In the genomic region with DNA sequence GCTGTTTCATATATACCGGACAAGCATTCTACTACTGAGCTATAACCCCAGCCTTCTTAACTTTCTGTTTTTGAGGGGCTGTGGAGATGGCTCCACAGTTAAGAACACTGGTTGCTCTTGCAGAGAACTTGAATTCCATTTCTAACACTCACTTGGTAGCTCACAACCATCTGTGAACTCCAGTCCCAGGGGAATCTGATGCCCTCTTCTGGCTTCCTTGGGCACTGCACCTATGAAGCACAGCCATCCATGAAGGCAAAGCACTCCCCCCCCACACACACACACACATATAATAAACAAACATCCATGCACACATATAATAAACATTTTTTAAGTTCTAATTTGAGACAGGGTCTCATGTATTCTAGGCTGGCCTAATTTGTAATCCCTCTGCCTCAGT, we compare ENCODE assay signal across 10 mouse cellular contexts. TPM values are rescaled to one million over a fixed set of nuclear protein-coding genes. Genes with fewer than 3 reads are reported as not detected.
DNase-seq lines count a peak whose midpoint lies in the region; ATAC-seq and TF ChIP-seq lines count a peak whose summit lies in the region.
"Had no signal": no experiment of that assay in that cellular context is flagged by ENCODE, and none has a peak within 500 bp of the region (broad histone marks: within the 10 kb centered on the region; RNA-seq: fewer than 3 reads in every experiment).

No protein-coding gene starts in this region.

- no peaks in the 10 kb centered on the region for H3K9me3 ChIP-seq in heart, postnatal 0 days (replicated peaks; ENCODE audit: control insufficient read depth, low read length)
- H3K9me3 ChIP-seq in heart, embryonic 12.5 days (replicated peaks): no peaks in the 10 kb centered on the region
- H3K9me3 ChIP-seq in midbrain, postnatal 0 days (ENCODE audit: low read length): no peaks in the 10 kb centered on the region
- H3K9me3 ChIP-seq: embryonic facial prominence, embryonic 13.5 days; lung, embryonic 15.5 days had no signal

- WGBS in heart, postnatal 0 days: 72% methylated on average over 1 of the region's 1 CpGs
- WGBS in heart, embryonic 12.5 days: 83% methylated on average over 1 of the region's 1 CpGs
- WGBS in midbrain, postnatal 0 days: 93% methylated on average over 1 of the region's 1 CpGs
- WGBS in thymus, adult 2 months: 95% methylated on average over 1 of the region's 1 CpGs

- no peaks in the 10 kb centered on the region for H3K79me3 ChIP-seq in C2C12 (ENCODE audit: low read depth)

- no peaks in the 10 kb centered on the region for H3K36me3 ChIP-seq in heart, postnatal 0 days (replicated peaks; ENCODE audit: control insufficient read depth, insufficient read depth, low read length)
- H3K36me3 ChIP-seq in heart, embryonic 12.5 days: no peaks in the 10 kb centered on the region
- H3K36me3 ChIP-seq in C2C12 (ENCODE audit: control insufficient read depth, insufficient read depth): no peaks in the 10 kb centered on the region
- no peaks in the 10 kb centered on the region for H3K36me3 ChIP-seq in midbrain, postnatal 0 days (ENCODE audit: insufficient read depth, low read length)
- H3K36me3 ChIP-seq in thymus, adult 2 months (ENCODE audit: control insufficient read depth, insufficient read depth, low read length): no peaks in the 10 kb centered on the region
- H3K36me3 ChIP-seq: embryonic facial prominence, embryonic 13.5 days; lung, embryonic 15.5 days had no signal

- no peak overlapping the region for H3ac ChIP-seq in C2C12 (ENCODE audit: control insufficient read depth, insufficient read length, low read depth)

- TF ChIP-seq CTCF in heart, postnatal 0 days (IDR thresholded peaks at IDR 0.05; ENCODE audit: low read depth): peak; percentile 67
- TF ChIP-seq CTCF in C2C12 (IDR thresholded peaks at IDR 0.05; ENCODE audit: control insufficient read depth, insufficient read depth, insufficient read length): peak; percentile 41
- peak; percentile 83 for TF ChIP-seq CTCF in midbrain, postnatal 0 days (IDR thresholded peaks at IDR 0.05)
- no peak for TF ChIP-seq CTCF in thymus, adult 2 months (IDR thresholded peaks at IDR 0.05; ENCODE audit: borderline replicate concordance, control insufficient read depth, extremely low read depth, insufficient read depth, low read length, poor library complexity)

- H3K79me2 ChIP-seq in C2C12 (ENCODE audit: control insufficient read depth, insufficient read depth): no peaks in the 10 kb centered on the region

- no peaks in the 10 kb centered on the region for H3K27me3 ChIP-seq in heart, postnatal 0 days (ENCODE audit: control insufficient read depth, insufficient read depth, low read length)
- H3K27me3 ChIP-seq in heart, embryonic 12.5 days (replicated peaks): no peaks in the 10 kb centered on the region
- no peaks in the 10 kb centered on the region for H3K27me3 ChIP-seq in C2C12 (ENCODE audit: control insufficient read depth, insufficient read depth, insufficient read length)
- H3K27me3 ChIP-seq in midbrain, postnatal 0 days (ENCODE audit: insufficient read depth, low read length): no peaks in the 10 kb centered on the region
- no peaks in the 10 kb centered on the region for H3K27me3 ChIP-seq in thymus, adult 2 months (ENCODE audit: control insufficient read depth, insufficient read depth, low read length)
- H3K27me3 ChIP-seq: embryonic facial prominence, embryonic 13.5 days; lung, embryonic 15.5 days had no signal

- no peak overlapping the region for H3K27ac ChIP-seq in heart, postnatal 0 days (ENCODE audit: low read depth)
- no peak overlapping the region for H3K27ac ChIP-seq in heart, embryonic 12.5 days (ENCODE audit: poor library complexity, severe bottlenecking)
- no peak overlapping the region for H3K27ac ChIP-seq in midbrain, postnatal 0 days (ENCODE audit: low read depth, low read length)
- no peak overlapping the region for H3K27ac ChIP-seq in thymus, adult 2 months (ENCODE audit: control insufficient read depth, insufficient read depth, low read length)
- H3K27ac ChIP-seq: embryonic facial prominence, embryonic 13.5 days; lung, embryonic 15.5 days had no signal

- TF ChIP-seq EP300 in heart, postnatal 0 days (IDR thresholded peaks at IDR 0.05; ENCODE audit: low read depth): no peak

- TF ChIP-seq POLR2A in thymus, adult 2 months (IDR thresholded peaks at IDR 0.05; ENCODE audit: control insufficient read depth, extremely low read depth, insufficient read depth, low read length, poor library complexity): no peak

- H3K4me3 ChIP-seq in heart, postnatal 0 days (ENCODE audit: low read depth, low read length): no peak overlapping the region
- no peak overlapping the region for H3K4me3 ChIP-seq in heart, embryonic 12.5 days
- no peak overlapping the region for H3K4me3 ChIP-seq in C2C12 (ENCODE audit: insufficient read depth, poor library complexity, severe bottlenecking)
- no peak overlapping the region for H3K4me3 ChIP-seq in midbrain, postnatal 0 days (ENCODE audit: low read depth, low read length)
- H3K4me3 ChIP-seq in thymus, adult 2 months (ENCODE audit: control insufficient read depth, insufficient read depth, low read length): no peak overlapping the region
- H3K4me3 ChIP-seq: embryonic facial prominence, embryonic 13.5 days; lung, embryonic 15.5 days had no signal

- no peak overlapping the region for H3K9ac ChIP-seq in heart, postnatal 0 days (replicated peaks; ENCODE audit: low read depth, low read length)
- no peak overlapping the region for H3K9ac ChIP-seq in heart, embryonic 12.5 days
- no peak overlapping the region for H3K9ac ChIP-seq in midbrain, postnatal 0 days (replicated peaks; ENCODE audit: low read length, poor library complexity, severe bottlenecking)
- H3K9ac ChIP-seq: embryonic facial prominence, embryonic 13.5 days; lung, embryonic 15.5 days had no signal

- peak; percentile 48 for DNase-seq in heart, postnatal 0 days (ENCODE audit: low spot score)
- DNase-seq in adrenal gland, adult 2 months: peak; percentile 61
- peak; percentile 84 to 87 for DNase-seq in layer of hippocampus, postnatal 10 days (ENCODE audit: low spot score in 2 of 2)
- DNase-seq in midbrain, postnatal 0 days (ENCODE audit: low spot score): peak; percentile 63
- peak; percentile 79 for DNase-seq in thymus, adult 2 months

- no peak for ATAC-seq in heart, postnatal 0 days (ENCODE audit: insufficient read depth, low read depth)
- no peak for ATAC-seq in heart, embryonic 12.5 days (ENCODE audit: insufficient number of reproducible peaks, low FRiP score)
- peak; percentile 41; the same call in 1 of the 2 replicates for ATAC-seq in frontal cortex, adult (ENCODE audit: low TSS enrichment)
- no peak for ATAC-seq in midbrain, postnatal 0 days (ENCODE audit: low FRiP score)

- no peak overlapping the region for H3K4me2 ChIP-seq in heart, postnatal 0 days (ENCODE audit: low read depth, low read length)
- no peak overlapping the region for H3K4me2 ChIP-seq in heart, embryonic 12.5 days
- H3K4me2 ChIP-seq in midbrain, postnatal 0 days (ENCODE audit: low read depth, low read length, poor library complexity, severe bottlenecking): no peak overlapping the region
- H3K4me2 ChIP-seq: embryonic facial prominence, embryonic 13.5 days; lung, embryonic 15.5 days had no signal

- no peaks in the 10 kb centered on the region for H3K4me1 ChIP-seq in heart, postnatal 0 days (ENCODE audit: control insufficient read depth, insufficient read depth)
- H3K4me1 ChIP-seq in heart, embryonic 12.5 days (replicated peaks): peaks cover 3% of the 10 kb centered on the region; the same call in 1 of the 2 replicates
- no peaks in the 10 kb centered on the region for H3K4me1 ChIP-seq in midbrain, postnatal 0 days (ENCODE audit: insufficient read depth, low read length)
- H3K4me1 ChIP-seq in thymus, adult 2 months (replicated peaks; ENCODE audit: control insufficient read depth, insufficient read depth, low read length): peaks cover 19% of the 10 kb centered on the region
- H3K4me1 ChIP-seq: lung, embryonic 15.5 days had no signal

TF ChIP-seq in C2C12, 6 proteins besides CTCF, POLR2A, EP300 and RAD21 (continues in another document):
- TF ChIP-seq FOSL1 (IDR thresholded peaks at IDR 0.05; ENCODE audit: insufficient read depth, low read length, poor library complexity, severe bottlenecking): no peak

RNA-seq across cellular contexts. Expression of gene Dexi, which starts 20.0 kb away (rescaled TPM):
- total RNA-seq in heart, postnatal 0 days (2014; rRNA removed; ENCODE audit: low replicate concordance): 41.9 and 76.4 TPM in 2 replicates
- polyA plus RNA-seq in heart, postnatal 0 days (2015; fragmentation: Nextera tagmentation; extraction: Ambion mirVana): 15.0 and 15.6 TPM in 2 replicates
- polyA plus RNA-seq in heart, embryonic 12.5 days (2016; fragmentation: Nextera tagmentation; extraction: Ambion mirVana): 19.4 and 20.8 TPM in 2 replicates
- 17.1 TPM for polyA plus RNA-seq in C2C12 (2012; fragmentation: generic; extraction: Trizol)
- 10 to 100 TPM; 17.1 to 24.2 TPM for total RNA-seq in adrenal gland, adult 2 months (2021)
- 89.2 and 99.6 TPM in 2 replicates for polyA plus RNA-seq in adrenal gland, adult 2 months (2012; rRNA removed)
- total RNA-seq in layer of hippocampus, postnatal 10 days (2021): 10 to 100 TPM; 33.0 to 35.5 TPM
- total RNA-seq in midbrain, postnatal 0 days (2014; rRNA removed): 24.6 and 38.0 TPM in 2 replicates
- polyA plus RNA-seq in midbrain, postnatal 0 days (2015; fragmentation: Nextera tagmentation; extraction: Ambion mirVana): 16.7 and 18.2 TPM in 2 replicates
- 122 and 146 TPM in 2 replicates for polyA plus RNA-seq in thymus, adult 2 months (2012; rRNA removed)

RNA-seq across cellular contexts. Expression of gene Clec16a, which starts 22.3 kb away (rescaled TPM):
- total RNA-seq in heart, postnatal 0 days (2014; rRNA removed; ENCODE audit: low replicate concordance): 32.0 and 39.6 TPM in 2 replicates
- polyA plus RNA-seq in heart, postnatal 0 days (2015; fragmentation: Nextera tagmentation; extraction: Ambion mirVana): 36.1 and 37.7 TPM in 2 replicates
- polyA plus RNA-seq in heart, embryonic 12.5 days (2016; fragmentation: Nextera tagmentation; extraction: Ambion mirVana): 30.0 and 33.7 TPM in 2 replicates
- 10.0 TPM for polyA plus RNA-seq in C2C12 (2012; fragmentation: generic; extraction: Trizol)
- total RNA-seq in adrenal gland, adult 2 months (2021): 10 to 100 TPM; 44.0 to 44.4 TPM
- 15.9 and 22.6 TPM in 2 replicates for polyA plus RNA-seq in adrenal gland, adult 2 months (2012; rRNA removed)
- 10 to 100 TPM; 66.8 to 71.6 TPM for total RNA-seq in layer of hippocampus, postnatal 10 days (2021)
- total RNA-seq in midbrain, postnatal 0 days (2014; rRNA removed): 63.8 and 65.8 TPM in 2 replicates
- polyA plus RNA-seq in midbrain, postnatal 0 days (2015; fragmentation: Nextera tagmentation; extraction: Ambion mirVana): 58.5 and 69.5 TPM in 2 replicates
- 25.2 and 30.1 TPM in 2 replicates for polyA plus RNA-seq in thymus, adult 2 months (2012; rRNA removed)

RNA-seq across cellular contexts. Expression of gene Ciita, which starts 43.0 kb away (rescaled TPM):
- 0.58 TPM in 1 of 2 replicates, not detected in the other for total RNA-seq in heart, postnatal 0 days (2014; rRNA removed; ENCODE audit: low replicate concordance)
- polyA plus RNA-seq in heart, postnatal 0 days (2015; fragmentation: Nextera tagmentation; extraction: Ambion mirVana): 0.08 TPM in 2 replicates
- polyA plus RNA-seq in heart, embryonic 12.5 days (2016; fragmentation: Nextera tagmentation; extraction: Ambion mirVana): 0.17 and 0.62 TPM in 2 replicates
- not detected for polyA plus RNA-seq in C2C12 (2012; fragmentation: generic; extraction: Trizol)
- 1 to 10 TPM; 1.4 to 2.0 TPM for total RNA-seq in adrenal gland, adult 2 months (2021)
- polyA plus RNA-seq in adrenal gland, adult 2 months (2012; rRNA removed): 2.3 and 2.9 TPM in 2 replicates
- under 1 TPM; 0.07 to 0.16 TPM for total RNA-seq in layer of hippocampus, postnatal 10 days (2021)
- total RNA-seq in midbrain, postnatal 0 days (2014; rRNA removed): under 0.01 and 0.09 TPM in 2 replicates
- 0.26 and 0.27 TPM in 2 replicates for polyA plus RNA-seq in midbrain, postnatal 0 days (2015; fragmentation: Nextera tagmentation; extraction: Ambion mirVana)
- polyA plus RNA-seq in thymus, adult 2 months (2012; rRNA removed): 30.1 and 31.5 TPM in 2 replicates
